Mouse (Mus musculus) left cerebral cortex, postnatal 4 days (tissue): ENCODE measurements around the gene Upp1. TPM values are rescaled to one million over a fixed set of nuclear protein-coding genes. Genes with fewer than 3 reads are reported as not detected.
"Not testable (repeated sequence)": the region's sequence is repeated elsewhere in the genome, so short reads cannot be mapped to it uniquely, and the experiment has no call there.

Experiments
- DNase-seq: peaks from one replicate; pipeline ENCODE4 v3.0.0-alpha.2; 2022
- intact Hi-C: fragments of 180-260 bp; cut with DNase I; formaldehyde crosslinking; loops from one replicate; pipeline ENCODE4 v1.15.1; 2025
- total RNA-seq, 2 experiments: library from RNA; stranded (reverse); gene quantifications; 2 replicates each; pipeline ENCODE4 v1.2.3; 2021

The Upp1 gene
- total RNA-seq, 2 experiments from 2014 or later: 0.78 to 1.9 TPM

DNA sequence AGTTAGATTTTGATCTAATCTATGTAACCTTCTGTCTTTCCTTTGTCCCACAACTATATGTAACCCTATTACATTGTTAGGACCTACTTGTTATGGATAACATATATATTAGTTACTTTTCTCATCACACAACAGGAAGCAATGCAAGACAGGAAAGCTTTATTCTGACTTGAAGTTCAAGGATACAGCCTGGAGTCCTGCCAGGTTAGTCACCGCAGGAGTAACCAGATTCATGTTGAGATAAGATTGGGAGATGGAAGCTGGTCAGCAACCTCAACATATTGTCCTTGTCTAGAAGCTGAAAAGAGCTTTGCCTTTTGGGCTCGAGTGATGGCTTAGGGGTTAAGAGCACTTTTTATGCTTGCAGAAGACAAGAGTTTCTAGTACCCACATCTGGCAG, 30.3 kb downstream of the Upp1 start:
- intact Hi-C loops: no loop called here
- DNase-seq: no peak

- intact Hi-C loops, DNase-seq: not testable (repeated sequence)
These were observed 32.5 kb downstream of the Upp1 start for GRCm38 (mm10) chr11:9150403-9150802.

- intact Hi-C loops: no loop called here
- DNase-seq: no peak
These were observed 42.0 kb downstream of the Upp1 start for GRCm38 (mm10) chr11:9159953-9160352.

GRCm38 (mm10) chr11:9167331-9167730, 49.4 kb downstream of the Upp1 start:
- DNase-seq: no peak
- intact Hi-C loops: no loop called here

DNA sequence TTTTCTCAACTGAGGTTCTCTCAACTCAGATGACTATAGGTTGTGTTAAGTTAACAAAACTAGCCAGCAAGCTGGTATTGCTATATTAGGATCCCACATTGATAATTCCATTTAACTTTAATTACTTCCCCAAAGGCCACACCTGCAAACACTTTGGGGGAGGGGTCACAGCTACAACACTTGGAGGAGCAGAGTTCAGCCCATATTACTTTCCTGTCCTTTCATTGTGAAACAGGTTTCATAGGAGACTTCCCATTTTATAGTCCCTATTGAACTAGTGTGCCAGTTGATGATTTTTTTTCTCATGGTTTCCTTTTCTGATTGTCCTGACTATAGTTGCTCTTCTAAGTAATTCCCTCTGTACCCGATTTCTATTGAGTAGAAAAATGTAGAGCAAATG, 63.6 kb downstream of the Upp1 start:
- intact Hi-C loops: no loop called here

More for the DNA sequence above, 63.6 kb downstream of the Upp1 start:
- no peak for DNase-seq

Other genes with a start within 250 kb of the Upp1 start
- gene Pkd1l1, start 144.8 kb upstream of the Upp1 start, total RNA-seq: under 1 TPM in 1 of 2 experiments, not detected in 1; 0.08 TPM
- gene Hus1, start 106.9 kb upstream of the Upp1 start, total RNA-seq: 10 to 100 TPM in 1 of 2 experiments, 1 to 10 TPM in 1; 9.4 to 10.6 TPM
- under 1 TPM; 0.38 to 0.66 TPM for gene Gm11992, start 69.5 kb upstream of the Upp1 start, total RNA-seq
- under 1 TPM in 1 of 2 experiments, not detected in 1; 0.30 TPM for gene Sun3, start 69.1 kb upstream of the Upp1 start, total RNA-seq
- under 1 TPM; 0.10 to 0.30 TPM for gene Abca13, start 73.8 kb downstream of the Upp1 start, total RNA-seq